Mouse (Mus musculus) cerebellum, adult 9-10 months (tissue): ENCODE results near the gene Smndc1.
"Not testable (repeated sequence)": the region's sequence is repeated elsewhere in the genome, so short reads cannot be mapped to it uniquely, and the experiment has no call there.

Experiments used
- DNase-seq: peaks from one replicate; pipeline ENCODE4 v3.0.0; 2022

The Smndc1 gene

GRCm38 (mm10) chr19:53412149-53412848 is 21.9 kb upstream of the Smndc1 start:
- DNase-seq, result no peak

- no peak for DNase-seq
These were observed 19.4 kb upstream of the Smndc1 start for GRCm38 (mm10) chr19:53409663-53410307.

GRCm38 (mm10) chr19:53408398-53408797 is 18.0 kb upstream of the Smndc1 start:
- no peak for DNase-seq

GRCm38 (mm10) chr19:53407350-53407749 is 17.0 kb upstream of the Smndc1 start:
- no peak for DNase-seq

GRCm38 (mm10) chr19:53405810-53406209 is 15.4 kb upstream of the Smndc1 start:
- no peak for DNase-seq

- DNase-seq, result peak; percentile 94
These were observed 14.5 kb upstream of the Smndc1 start for GRCm38 (mm10) chr19:53404837-53405356.

GRCm38 (mm10) chr19:53404219-53404836 is 13.9 kb upstream of the Smndc1 start:
- peak; percentile 81 for DNase-seq

GRCm38 (mm10) chr19:53402741-53403432 is 12.5 kb upstream of the Smndc1 start:
- DNase-seq, result no peak

GRCm38 (mm10) chr19:53400332-53401110 is 10.1 kb upstream of the Smndc1 start:
- peak; percentile 53 for DNase-seq

- DNase-seq, result no peak
These were observed 8.8 kb upstream of the Smndc1 start for GRCm38 (mm10) chr19:53399213-53399612.

GRCm38 (mm10) chr19:53397451-53398233 is 7.3 kb upstream of the Smndc1 start:
- DNase-seq, result no peak

- not testable (repeated sequence) for DNase-seq
These were observed 5.4 kb upstream of the Smndc1 start for GRCm38 (mm10) chr19:53395805-53396204.

- not testable (repeated sequence) for DNase-seq
These were observed 4.6 kb upstream of the Smndc1 start for GRCm38 (mm10) chr19:53394956-53395355.

- peak; percentile 90 for DNase-seq
These were observed 4.2 kb upstream of the Smndc1 start for GRCm38 (mm10) chr19:53394552-53394951.

GRCm38 (mm10) chr19:53393646-53394045 is 3.3 kb upstream of the Smndc1 start:
- DNase-seq, result no peak

GRCm38 (mm10) chr19:53392781-53393343 is 2.5 kb upstream of the Smndc1 start:
- DNase-seq, result no peak

GRCm38 (mm10) chr19:53391787-53392186 is 1.4 kb upstream of the Smndc1 start:
- DNase-seq, result no peak

GRCm38 (mm10) chr19:53391386-53391785 is 1.0 kb upstream of the Smndc1 start:
- no peak for DNase-seq

- no peak for DNase-seq
These were observed 437 bp downstream of the Smndc1 start for GRCm38 (mm10) chr19:53389851-53390431.

- no peak for DNase-seq
These were observed 961 bp downstream of the Smndc1 start for GRCm38 (mm10) chr19:53389417-53389816.

GRCm38 (mm10) chr19:53383336-53383735 is 7.0 kb downstream of the Smndc1 start:
- DNase-seq, result no peak
